Mouse (Mus musculus): Measurements from ENCODE around the gene Edrf1. TPM values are rescaled to one million over a fixed set of nuclear protein-coding genes. Genes with fewer than 3 reads are reported as not detected.

Gene Edrf1
- polyA plus RNA-seq, 1 experiment = 10.9 TPM

GRCm38 (mm10) chr7:133638821-133639220 lies 1.5 kb downstream of the Edrf1 start:
- Histone ChIP-seq H3K27me3 (ENCODE audit: control insufficient read depth, insufficient read depth, low read length) (no peaks in the 10 kb centered on the region), H3K4me1 (ENCODE audit: control insufficient read depth, insufficient read depth, insufficient read length) (no peaks in the 10 kb centered on the region), H3K36me3 (ENCODE audit: control insufficient read depth, insufficient read depth, low read length) (peaks cover 15% of the 10 kb centered on the region), H3K27ac (ENCODE audit: insufficient read depth, low read length) (no peak overlapping the region), H3K4me3 (ENCODE audit: extremely low read depth, insufficient read depth, insufficient read length) (no peak overlapping the region)
- TF ChIP-seq POLR2A (IDR thresholded peaks at IDR 0.05; ENCODE audit: low read depth, low read length) (no peak), CTCF (IDR thresholded peaks at IDR 0.05; ENCODE audit: extremely low read depth, insufficient read depth, insufficient read length, insufficient replicate concordance) (no peak)
- DNase-seq (ENCODE audit: low read depth in 1 of 2, low spot score in 2 of 2) = no peak
- WGBS = 79% methylated on average over 13 of the region's 13 CpGs

GRCm38 (mm10) chr7:133645716-133646115 lies 8.4 kb downstream of the Edrf1 start:
- Histone ChIP-seq H3K27me3 (ENCODE audit: control insufficient read depth, insufficient read depth, low read length) (no peaks in the 10 kb centered on the region), H3K4me3 (ENCODE audit: extremely low read depth, insufficient read depth, insufficient read length) (no peak overlapping the region), H3K27ac (ENCODE audit: insufficient read depth, low read length) (no peak overlapping the region), H3K36me3 (ENCODE audit: control insufficient read depth, insufficient read depth, low read length) (peaks cover 45% of the 10 kb centered on the region), H3K4me1 (ENCODE audit: control insufficient read depth, insufficient read depth, insufficient read length) (no peaks in the 10 kb centered on the region)
- DNase-seq (ENCODE audit: low read depth in 1 of 2, low spot score in 2 of 2) = no peak
- no peak for TF ChIP-seq CTCF (IDR thresholded peaks at IDR 0.05; ENCODE audit: extremely low read depth, insufficient read depth, insufficient read length, insufficient replicate concordance)
- no peak for TF ChIP-seq POLR2A (IDR thresholded peaks at IDR 0.05; ENCODE audit: low read depth, low read length)
- 83% methylated on average over 6 of the region's 6 CpGs for WGBS

- no peak for DNase-seq (ENCODE audit: low read depth in 1 of 2, low spot score in 2 of 2)
- Histone ChIP-seq H3K27ac (ENCODE audit: insufficient read depth, low read length) (no peak overlapping the region), H3K27me3 (ENCODE audit: control insufficient read depth, insufficient read depth, low read length) (no peaks in the 10 kb centered on the region), H3K36me3 (ENCODE audit: control insufficient read depth, insufficient read depth, low read length) (peaks cover 69% of the 10 kb centered on the region), H3K4me3 (ENCODE audit: extremely low read depth, insufficient read depth, insufficient read length) (no peak overlapping the region), H3K4me1 (ENCODE audit: control insufficient read depth, insufficient read depth, insufficient read length) (no peaks in the 10 kb centered on the region)
- TF ChIP-seq CTCF (IDR thresholded peaks at IDR 0.05; ENCODE audit: extremely low read depth, insufficient read depth, insufficient read length, insufficient replicate concordance) (no peak), POLR2A (IDR thresholded peaks at IDR 0.05; ENCODE audit: low read depth, low read length) (no peak)
- WGBS = 92% methylated on average over 1 of the region's 1 CpGs
These were observed 25.1 kb downstream of the Edrf1 start for GRCm38 (mm10) chr7:133662467-133662866.

- Histone ChIP-seq H3K27me3 (ENCODE audit: control insufficient read depth, insufficient read depth, low read length) (no peaks in the 10 kb centered on the region), H3K36me3 (ENCODE audit: control insufficient read depth, insufficient read depth, low read length) (peaks cover 57% of the 10 kb centered on the region), H3K4me3 (ENCODE audit: extremely low read depth, insufficient read depth, insufficient read length) (no peak overlapping the region), H3K4me1 (ENCODE audit: control insufficient read depth, insufficient read depth, insufficient read length) (no peaks in the 10 kb centered on the region), H3K27ac (ENCODE audit: insufficient read depth, low read length) (no peak overlapping the region)
- DNase-seq (ENCODE audit: low read depth in 1 of 2, low spot score in 2 of 2) = no peak
- 92% methylated on average over 1 of the region's 1 CpGs for WGBS
- TF ChIP-seq POLR2A (IDR thresholded peaks at IDR 0.05; ENCODE audit: low read depth, low read length) (no peak), CTCF (IDR thresholded peaks at IDR 0.05; ENCODE audit: extremely low read depth, insufficient read depth, insufficient read length, insufficient replicate concordance) (peak; percentile 3; the same call in 1 of the 2 replicates)
These were observed 31.7 kb downstream of the Edrf1 start for GRCm38 (mm10) chr7:133669071-133669470.

GRCm38 (mm10) chr7:133669946-133670345 lies 32.6 kb downstream of the Edrf1 start:
- no peaks in the 10 kb centered on the region for H3K4me1 ChIP-seq (ENCODE audit: control insufficient read depth, insufficient read depth, insufficient read length)
- no peak for TF ChIP-seq POLR2A (IDR thresholded peaks at IDR 0.05; ENCODE audit: low read depth, low read length)
- TF ChIP-seq CTCF (IDR thresholded peaks at IDR 0.05; ENCODE audit: extremely low read depth, insufficient read depth, insufficient read length, insufficient replicate concordance) = no peak
- H3K4me3 ChIP-seq (ENCODE audit: extremely low read depth, insufficient read depth, insufficient read length) = no peak overlapping the region
- no peaks in the 10 kb centered on the region for H3K27me3 ChIP-seq (ENCODE audit: control insufficient read depth, insufficient read depth, low read length)
- no peak overlapping the region for H3K27ac ChIP-seq (ENCODE audit: insufficient read depth, low read length)
- no peak for DNase-seq (ENCODE audit: low read depth in 1 of 2, low spot score in 2 of 2)
- H3K36me3 ChIP-seq (ENCODE audit: control insufficient read depth, insufficient read depth, low read length) = peaks cover 53% of the 10 kb centered on the region
- 84% methylated on average over 9 of the region's 9 CpGs for WGBS

GRCm38 (mm10) chr7:133670846-133671245 lies 33.5 kb downstream of the Edrf1 start:
- WGBS = 83% methylated on average over 3 of the region's 3 CpGs
- no peak overlapping the region for H3K27ac ChIP-seq (ENCODE audit: insufficient read depth, low read length)
- no peak overlapping the region for H3K4me3 ChIP-seq (ENCODE audit: extremely low read depth, insufficient read depth, insufficient read length)
- H3K4me1 ChIP-seq (ENCODE audit: control insufficient read depth, insufficient read depth, insufficient read length) = no peaks in the 10 kb centered on the region
- H3K27me3 ChIP-seq (ENCODE audit: control insufficient read depth, insufficient read depth, low read length) = no peaks in the 10 kb centered on the region
- TF ChIP-seq POLR2A (IDR thresholded peaks at IDR 0.05; ENCODE audit: low read depth, low read length) = no peak
- no peak for TF ChIP-seq CTCF (IDR thresholded peaks at IDR 0.05; ENCODE audit: extremely low read depth, insufficient read depth, insufficient read length, insufficient replicate concordance)
- H3K36me3 ChIP-seq (ENCODE audit: control insufficient read depth, insufficient read depth, low read length) = peaks cover 47% of the 10 kb centered on the region
- DNase-seq (ENCODE audit: low read depth in 1 of 2, low spot score in 2 of 2) = no peak

- WGBS = 80% methylated on average over 9 of the region's 9 CpGs
- no peak for TF ChIP-seq POLR2A (IDR thresholded peaks at IDR 0.05; ENCODE audit: low read depth, low read length)
- H3K27ac ChIP-seq (ENCODE audit: insufficient read depth, low read length) = no peak overlapping the region
- H3K4me3 ChIP-seq (ENCODE audit: extremely low read depth, insufficient read depth, insufficient read length) = no peak overlapping the region
- H3K4me1 ChIP-seq (ENCODE audit: control insufficient read depth, insufficient read depth, insufficient read length) = no peaks in the 10 kb centered on the region
- DNase-seq (ENCODE audit: low read depth in 1 of 2, low spot score in 2 of 2) = no peak
- H3K27me3 ChIP-seq (ENCODE audit: control insufficient read depth, insufficient read depth, low read length) = no peaks in the 10 kb centered on the region
- H3K36me3 ChIP-seq (ENCODE audit: control insufficient read depth, insufficient read depth, low read length) = peaks cover 16% of the 10 kb centered on the region
These were observed 38.7 kb downstream of the Edrf1 start for GRCm38 (mm10) chr7:133676002-133676401.

All from spleen, adult 2 months (tissue).